Mouse (Mus musculus): ENCODE measurements around the gene Bace2. TPM values are rescaled to one million over a fixed set of nuclear protein-coding genes. Genes with fewer than 3 reads are reported as not detected.
A peak's percentile ranks its signal among the peaks of the same experiment; 100 is the strongest.

The Bace2 gene
- polyA plus RNA-seq, 1 experiment from 2014 or later = 9.7 TPM

DNA sequence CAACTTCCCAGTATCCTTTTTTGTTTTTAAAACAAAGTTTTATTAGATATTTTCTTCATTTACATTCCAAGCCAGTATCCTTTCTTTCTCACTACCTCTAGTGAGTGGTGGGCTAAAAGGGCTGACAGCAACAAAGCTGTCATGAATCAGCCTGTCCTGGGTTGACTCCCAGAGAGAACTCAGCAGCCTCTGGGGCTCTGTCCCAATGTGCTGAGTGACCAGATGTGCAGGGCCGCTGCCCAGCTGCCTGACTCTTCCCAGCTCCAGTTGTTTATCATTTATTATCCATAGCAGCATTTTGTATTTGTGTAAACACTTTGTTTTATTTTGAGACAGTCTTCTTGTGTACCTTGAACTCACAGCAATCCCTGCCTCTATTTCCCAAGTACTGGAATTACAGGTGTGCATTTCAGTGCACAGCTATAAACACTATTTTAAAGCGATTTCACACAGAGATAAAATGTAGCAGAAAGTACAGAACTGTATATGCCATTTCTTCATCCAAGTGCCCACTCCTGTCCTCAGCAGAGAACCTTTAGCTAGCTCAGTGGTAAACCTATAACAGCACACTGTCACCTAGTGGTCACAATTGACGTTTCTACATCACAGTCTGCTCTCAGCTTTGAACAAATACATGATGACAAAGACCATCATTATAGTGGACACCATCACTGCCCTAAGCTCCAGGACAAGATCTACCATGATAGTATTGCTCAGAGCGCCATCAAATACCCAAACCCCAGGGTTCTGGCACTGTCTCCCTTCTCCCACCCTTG, 109.8 kb downstream of the Bace2 start:
- 0 out of 2 replicates have a peak, but pooled peaks have one; percentile 55 for ATAC-seq (replicated peaks; ENCODE audit: low FRiP score, low TSS enrichment, low read depth)

DNA sequence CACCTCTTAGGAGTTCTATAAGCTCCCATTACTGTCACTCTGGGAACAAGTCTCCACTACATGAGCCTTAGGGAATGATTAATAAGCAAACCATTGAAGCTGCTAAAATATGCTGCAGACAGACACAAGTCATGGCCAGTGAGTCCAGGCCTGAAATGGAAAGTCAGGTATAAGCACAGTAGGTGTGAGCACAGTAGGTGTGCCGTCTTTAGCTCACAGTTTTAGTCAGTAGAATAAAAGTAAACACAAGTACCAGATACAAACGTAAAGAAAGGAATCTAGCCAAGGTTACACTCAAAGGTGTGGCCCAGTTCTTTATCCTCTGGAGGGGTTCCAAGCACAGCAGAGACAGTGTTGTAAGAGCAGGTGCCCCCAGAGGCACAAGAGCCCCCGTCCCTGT, 110.9 kb downstream of the Bace2 start:
- H3K4me2 ChIP-seq (ENCODE audit: low read length) = no peak overlapping the region
- H3K27me3 ChIP-seq (replicated peaks; ENCODE audit: control insufficient read depth, insufficient read depth, low read length) = no peaks in the 10 kb centered on the region
- no peak overlapping the region for H3K27ac ChIP-seq (ENCODE audit: low read depth)
- 59% methylated on average over 3 of the region's 3 CpGs for WGBS
- no peak for ATAC-seq (replicated peaks; ENCODE audit: low FRiP score, low TSS enrichment, low read depth)
- H3K9ac ChIP-seq (ENCODE audit: low read length) = no peak overlapping the region
- H3K4me1 ChIP-seq (replicated peaks; ENCODE audit: control insufficient read depth, insufficient read depth, low read length) = no peaks in the 10 kb centered on the region
- H3K4me3 ChIP-seq (ENCODE audit: low read depth, low read length) = no peak overlapping the region
- no peaks in the 10 kb centered on the region for H3K9me3 ChIP-seq (ENCODE audit: control insufficient read depth, low read length)
- DNase-seq (ENCODE audit: low spot score) = no peak
- H3K36me3 ChIP-seq (ENCODE audit: control insufficient read depth, insufficient read depth, low read length) = no peaks in the 10 kb centered on the region

More for the DNA sequence above, 109.8 kb downstream of the Bace2 start:
- Histone ChIP-seq H3K4me3 (ENCODE audit: low read depth, low read length) (no peak overlapping the region), H3K36me3 (ENCODE audit: control insufficient read depth, insufficient read depth, low read length) (no peaks in the 10 kb centered on the region), H3K27me3 (replicated peaks; ENCODE audit: control insufficient read depth, insufficient read depth, low read length) (no peaks in the 10 kb centered on the region), H3K9me3 (ENCODE audit: control insufficient read depth, low read length) (no peaks in the 10 kb centered on the region), H3K27ac (ENCODE audit: low read depth) (no peak overlapping the region), H3K9ac (ENCODE audit: low read length) (no peak overlapping the region), H3K4me2 (ENCODE audit: low read length) (no peak overlapping the region), H3K4me1 (replicated peaks; ENCODE audit: control insufficient read depth, insufficient read depth, low read length) (no peaks in the 10 kb centered on the region)
- no peak for DNase-seq (ENCODE audit: low spot score)
- 49% methylated on average over 4 of the region's 4 CpGs for WGBS

DNA sequence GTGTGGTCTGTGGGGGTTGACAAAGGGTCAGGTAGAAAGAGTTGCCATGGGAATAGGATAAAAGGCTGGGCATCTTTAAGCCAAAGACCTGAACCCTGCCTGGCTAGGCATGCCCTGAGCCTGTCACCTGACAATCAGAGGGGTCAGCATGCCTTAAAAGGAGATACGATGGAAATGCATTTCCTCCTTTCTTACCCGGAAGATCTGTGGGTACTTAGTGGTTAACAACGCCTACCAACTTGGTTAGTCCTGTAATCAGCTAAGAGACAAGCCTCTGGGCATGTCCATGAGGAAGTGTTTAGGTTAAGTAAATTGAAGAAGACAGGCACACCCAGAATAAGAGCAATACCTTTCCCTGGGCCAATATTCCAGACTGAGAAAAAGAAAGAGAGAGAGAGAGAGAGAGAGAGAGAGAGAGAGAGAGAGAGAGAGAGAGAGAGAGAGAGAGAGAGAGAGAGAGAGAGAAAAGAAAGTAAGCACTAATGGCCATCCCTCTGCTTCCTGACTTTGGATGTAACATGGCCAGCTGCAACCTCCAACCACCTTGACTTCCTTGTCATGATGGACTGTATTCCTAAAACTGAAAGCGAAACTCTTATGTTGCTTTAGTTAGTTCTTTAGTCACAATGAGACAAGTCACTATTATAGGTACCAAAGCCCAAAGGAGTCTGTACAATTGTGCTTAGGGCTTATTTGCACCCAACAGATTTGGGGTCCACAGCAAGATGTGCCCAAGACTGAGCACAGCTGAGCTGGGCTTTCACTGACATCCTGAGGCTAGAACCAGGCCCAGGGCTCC, 111.7 kb downstream of the Bace2 start:
- Histone ChIP-seq H3K36me3 (ENCODE audit: control insufficient read depth, insufficient read depth, low read length) (no peaks in the 10 kb centered on the region), H3K27ac (ENCODE audit: low read depth) (no peak overlapping the region), H3K9ac (ENCODE audit: low read length) (no peak overlapping the region), H3K4me3 (ENCODE audit: low read depth, low read length) (no peak overlapping the region), H3K9me3 (ENCODE audit: control insufficient read depth, low read length) (no peaks in the 10 kb centered on the region), H3K4me1 (replicated peaks; ENCODE audit: control insufficient read depth, insufficient read depth, low read length) (no peaks in the 10 kb centered on the region), H3K27me3 (replicated peaks; ENCODE audit: control insufficient read depth, insufficient read depth, low read length) (no peaks in the 10 kb centered on the region), H3K4me2 (ENCODE audit: low read length) (no peak overlapping the region)
- WGBS = 79% methylated on average over 4 of the region's 4 CpGs
- DNase-seq (ENCODE audit: low spot score) = no peak
- ATAC-seq (replicated peaks; ENCODE audit: low FRiP score, low TSS enrichment, low read depth) = no peak

DNA sequence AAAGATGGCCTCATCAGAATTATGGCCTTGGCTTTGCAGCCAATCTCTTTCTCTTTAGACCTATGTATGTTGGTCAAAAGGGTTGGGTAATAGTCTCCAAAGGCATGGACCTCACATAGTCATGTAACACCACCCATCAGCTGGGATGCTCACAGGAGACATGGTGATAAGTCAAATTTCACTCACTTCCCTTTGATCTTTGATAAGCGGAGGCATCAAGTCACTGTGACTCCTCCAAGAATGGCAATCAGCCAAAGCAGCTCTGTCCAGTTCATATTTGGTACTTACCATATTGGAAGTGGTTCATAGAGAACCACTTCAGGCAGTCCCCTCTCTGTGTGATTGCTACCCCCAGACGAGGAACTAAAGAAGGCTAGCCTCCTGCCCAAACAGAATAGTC, 118.1 kb downstream of the Bace2 start:
- ATAC-seq (replicated peaks; ENCODE audit: low FRiP score, low TSS enrichment, low read depth) = no peak
- no peak overlapping the region for H3K4me3 ChIP-seq (ENCODE audit: low read depth, low read length)
- no peak for DNase-seq (ENCODE audit: low spot score)
- no peaks in the 10 kb centered on the region for H3K27me3 ChIP-seq (replicated peaks; ENCODE audit: control insufficient read depth, insufficient read depth, low read length)
- no peak overlapping the region for H3K9ac ChIP-seq (ENCODE audit: low read length)
- H3K27ac ChIP-seq (ENCODE audit: low read depth) = no peak overlapping the region
- no peaks in the 10 kb centered on the region for H3K9me3 ChIP-seq (ENCODE audit: control insufficient read depth, low read length)
- no peak overlapping the region for H3K4me2 ChIP-seq (ENCODE audit: low read length)
- H3K4me1 ChIP-seq (replicated peaks; ENCODE audit: control insufficient read depth, insufficient read depth, low read length) = no peaks in the 10 kb centered on the region
- 80% methylated on average over 2 of the region's 2 CpGs for WGBS
- no peaks in the 10 kb centered on the region for H3K36me3 ChIP-seq (ENCODE audit: control insufficient read depth, insufficient read depth, low read length)

DNA sequence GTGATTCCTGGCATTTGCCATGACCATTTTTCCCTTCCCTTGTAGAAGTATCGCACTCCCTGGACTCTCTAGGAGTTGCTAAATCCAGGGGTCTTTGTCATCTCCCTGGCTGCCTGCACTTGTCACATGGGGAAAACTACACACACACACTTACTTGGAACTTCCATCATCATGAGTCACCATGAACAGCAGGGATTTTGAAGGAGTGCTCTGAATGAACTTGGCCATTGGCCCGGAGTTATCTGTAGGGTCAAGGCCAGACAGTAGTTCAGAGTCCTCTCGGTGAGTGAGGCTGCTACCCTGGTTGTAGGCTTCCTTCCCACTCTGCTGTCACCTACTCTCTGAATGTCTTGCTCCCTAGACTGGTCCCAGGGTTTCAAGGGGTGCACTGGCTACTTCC, 119.0 kb downstream of the Bace2 start:
- H3K9ac ChIP-seq (ENCODE audit: low read length) = no peak overlapping the region
- no peaks in the 10 kb centered on the region for H3K36me3 ChIP-seq (ENCODE audit: control insufficient read depth, insufficient read depth, low read length)
- H3K4me1 ChIP-seq (replicated peaks; ENCODE audit: control insufficient read depth, insufficient read depth, low read length) = no peaks in the 10 kb centered on the region
- no peak overlapping the region for H3K4me3 ChIP-seq (ENCODE audit: low read depth, low read length)
- no peaks in the 10 kb centered on the region for H3K9me3 ChIP-seq (ENCODE audit: control insufficient read depth, low read length)
- DNase-seq (ENCODE audit: low spot score) = no peak
- H3K4me2 ChIP-seq (ENCODE audit: low read length) = no peak overlapping the region
- no peak for ATAC-seq (replicated peaks; ENCODE audit: low FRiP score, low TSS enrichment, low read depth)
- no peak overlapping the region for H3K27ac ChIP-seq (ENCODE audit: low read depth)
- 89% methylated on average over 3 of the region's 3 CpGs for WGBS
- H3K27me3 ChIP-seq (replicated peaks; ENCODE audit: control insufficient read depth, insufficient read depth, low read length) = no peaks in the 10 kb centered on the region

DNA sequence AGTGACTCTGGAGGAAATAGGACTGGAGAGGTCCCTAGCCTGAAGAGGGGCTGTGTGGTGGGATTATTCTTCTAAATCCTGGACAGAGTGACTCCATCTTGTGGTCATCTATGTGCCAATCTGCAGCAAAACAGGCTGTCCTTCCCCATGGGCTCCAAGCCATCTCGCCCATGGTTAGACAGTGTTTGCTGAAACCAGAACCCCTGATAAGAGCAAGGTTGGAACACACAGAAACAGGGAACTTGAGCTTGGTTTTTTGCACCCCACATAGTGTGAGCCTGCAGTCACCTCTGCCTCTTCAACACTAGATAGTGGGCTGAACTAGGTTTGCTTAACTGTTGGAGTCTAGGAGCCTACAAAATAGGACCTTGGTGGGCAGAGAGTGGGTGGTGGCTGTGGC, 120.0 kb downstream of the Bace2 start:
- H3K27ac ChIP-seq (ENCODE audit: low read depth) = no peak overlapping the region
- H3K36me3 ChIP-seq (ENCODE audit: control insufficient read depth, insufficient read depth, low read length) = no peaks in the 10 kb centered on the region

DNA sequence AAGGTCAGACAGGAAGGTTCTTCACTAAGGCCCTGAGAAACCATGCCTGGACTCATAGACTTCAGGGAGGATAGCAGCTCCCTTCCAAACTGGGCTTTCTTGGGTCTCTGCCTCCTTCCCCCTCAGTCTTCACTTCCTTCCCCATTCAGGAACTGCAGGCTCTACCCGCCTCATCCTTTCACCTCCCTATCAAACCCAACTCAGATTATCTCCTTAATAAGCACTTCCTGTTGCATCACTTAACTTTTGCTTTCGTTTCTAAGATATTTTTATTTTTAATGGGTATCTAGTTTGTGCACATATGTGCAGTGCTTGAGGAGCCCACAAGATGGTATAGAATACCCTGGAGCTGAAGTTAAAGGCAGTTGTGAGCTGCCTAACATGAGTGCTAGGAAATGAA, 122.1 kb downstream of the Bace2 start:
- no peaks in the 10 kb centered on the region for H3K36me3 ChIP-seq (ENCODE audit: control insufficient read depth, insufficient read depth, low read length)
- H3K9me3 ChIP-seq (ENCODE audit: control insufficient read depth, low read length) = no peaks in the 10 kb centered on the region
- no peaks in the 10 kb centered on the region for H3K27me3 ChIP-seq (replicated peaks; ENCODE audit: control insufficient read depth, insufficient read depth, low read length)
- H3K4me3 ChIP-seq (ENCODE audit: low read depth, low read length) = no peak overlapping the region
- DNase-seq (ENCODE audit: low spot score) (no peak), ATAC-seq (replicated peaks; ENCODE audit: low FRiP score, low TSS enrichment, low read depth) (no peak)
- no peak overlapping the region for H3K27ac ChIP-seq (ENCODE audit: low read depth)
- H3K9ac ChIP-seq (ENCODE audit: low read length) = no peak overlapping the region
- H3K4me2 ChIP-seq (ENCODE audit: low read length) = no peak overlapping the region
- WGBS = 84% methylated on average over 2 of the region's 2 CpGs
- H3K4me1 ChIP-seq (replicated peaks; ENCODE audit: control insufficient read depth, insufficient read depth, low read length) = no peaks in the 10 kb centered on the region

More for the DNA sequence above, 120.0 kb downstream of the Bace2 start:
- DNase-seq (ENCODE audit: low spot score) (no peak), ATAC-seq (replicated peaks; ENCODE audit: low FRiP score, low TSS enrichment, low read depth) (no peak)
- Histone ChIP-seq H3K4me1 (replicated peaks; ENCODE audit: control insufficient read depth, insufficient read depth, low read length) (no peaks in the 10 kb centered on the region), H3K4me3 (ENCODE audit: low read depth, low read length) (no peak overlapping the region), H3K9ac (ENCODE audit: low read length) (no peak overlapping the region), H3K4me2 (ENCODE audit: low read length) (no peak overlapping the region), H3K27me3 (replicated peaks; ENCODE audit: control insufficient read depth, insufficient read depth, low read length) (no peaks in the 10 kb centered on the region), H3K9me3 (ENCODE audit: control insufficient read depth, low read length) (no peaks in the 10 kb centered on the region)
- 91% methylated on average over 1 of the region's 1 CpGs for WGBS

DNA sequence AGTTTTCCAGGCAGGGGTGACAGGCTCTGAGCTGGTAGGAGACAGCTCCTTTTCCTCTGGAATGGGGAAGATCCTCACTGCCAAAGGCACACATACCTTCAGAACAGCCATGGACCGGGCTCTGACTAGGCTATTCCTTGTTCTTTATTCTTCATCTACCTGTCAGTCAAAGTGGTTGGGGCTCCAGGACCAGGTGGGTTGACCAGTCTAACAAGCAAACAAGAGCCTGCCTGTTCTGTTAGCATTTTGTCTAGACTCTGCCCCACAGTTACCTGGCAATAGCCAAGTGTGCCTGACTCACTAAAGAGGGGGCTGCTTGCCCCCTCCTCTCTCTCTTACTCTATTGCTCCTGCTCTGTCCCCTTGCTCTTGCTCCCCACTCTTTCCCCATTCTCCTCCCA, 135.8 kb downstream of the Bace2 start:
- DNase-seq (ENCODE audit: low spot score) = no peak
- Histone ChIP-seq H3K27me3 (replicated peaks; ENCODE audit: control insufficient read depth, insufficient read depth, low read length) (no peaks in the 10 kb centered on the region), H3K27ac (ENCODE audit: low read depth) (no peak overlapping the region), H3K4me2 (ENCODE audit: low read length) (no peak overlapping the region), H3K4me3 (ENCODE audit: low read depth, low read length) (no peak overlapping the region), H3K9me3 (ENCODE audit: control insufficient read depth, low read length) (no peaks in the 10 kb centered on the region), H3K36me3 (ENCODE audit: control insufficient read depth, insufficient read depth, low read length) (no peaks in the 10 kb centered on the region), H3K9ac (ENCODE audit: low read length) (no peak overlapping the region), H3K4me1 (replicated peaks; ENCODE audit: control insufficient read depth, insufficient read depth, low read length) (no peaks in the 10 kb centered on the region)
- 84% methylated on average over 1 of the region's 1 CpGs for WGBS
- no peak for ATAC-seq (replicated peaks; ENCODE audit: low FRiP score, low TSS enrichment, low read depth)

Measured in intestine, embryonic 14.5 days (tissue).